Mouse (Mus musculus): ENCODE data around the gene Rps7. TPM values are rescaled to one million over a fixed set of nuclear protein-coding genes. Genes with fewer than 3 reads are reported as not detected.

The Rps7 gene
- polyA plus RNA-seq, 1 experiment from 2014 or later = 369 TPM

DNA sequence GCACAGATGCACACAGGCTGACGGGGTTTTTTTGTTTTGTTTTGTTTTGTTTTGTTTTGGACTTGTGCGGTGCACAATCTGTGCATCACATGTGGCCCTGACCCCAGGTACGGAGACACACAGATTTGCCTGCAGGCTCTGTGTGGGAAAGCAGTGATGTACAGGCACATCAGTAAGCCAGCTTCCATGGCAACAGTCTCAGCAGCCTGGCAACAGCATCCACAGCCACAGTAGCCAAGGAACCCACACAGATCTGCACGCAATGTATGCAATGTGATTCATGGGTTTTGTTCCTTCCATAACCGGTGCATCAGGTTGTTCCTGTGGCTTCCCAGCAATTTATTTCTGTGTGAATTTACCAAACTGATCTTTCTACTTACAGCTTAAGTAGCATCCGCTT lies 47.8 kb downstream of the Rps7 start:
- no peak overlapping the region for H3K9ac ChIP-seq
- no peaks in the 10 kb centered on the region for H3K4me1 ChIP-seq (replicated peaks)
- no peak overlapping the region for H3K27ac ChIP-seq (replicated peaks)
- no peaks in the 10 kb centered on the region for H3K36me3 ChIP-seq (replicated peaks)
- ATAC-seq (ENCODE audit: insufficient read depth) = no peak
- no peak overlapping the region for H3K4me2 ChIP-seq
- H3K4me3 ChIP-seq (replicated peaks) = no peak overlapping the region
- H3K9me3 ChIP-seq (replicated peaks) = no peaks in the 10 kb centered on the region
- peaks cover 18% of the 10 kb centered on the region; the same call in 1 of the 2 replicates for H3K27me3 ChIP-seq
- 63% methylated on average over 6 of the region's 6 CpGs for WGBS (ENCODE audit: insufficient replicate concordance)

- no peaks in the 10 kb centered on the region for H3K9me3 ChIP-seq (replicated peaks)
- WGBS (ENCODE audit: insufficient replicate concordance) = 40% methylated on average over 3 of the region's 3 CpGs
- H3K36me3 ChIP-seq (replicated peaks) = no peaks in the 10 kb centered on the region
- no peak for ATAC-seq (ENCODE audit: insufficient read depth)
- no peaks in the 10 kb centered on the region for H3K4me1 ChIP-seq (replicated peaks)
- 0 out of 2 replicates have a peak, but pooled peaks cover 6% of the 10 kb centered on the region for H3K27me3 ChIP-seq
- H3K27ac ChIP-seq (replicated peaks) = no peak overlapping the region
- H3K9ac ChIP-seq = no peak overlapping the region
- H3K4me2 ChIP-seq = no peak overlapping the region
- no peak overlapping the region for H3K4me3 ChIP-seq (replicated peaks)
These were observed 51.7 kb downstream of the Rps7 start for GRCm38 (mm10) chr12:28584036-28584435.

DNA sequence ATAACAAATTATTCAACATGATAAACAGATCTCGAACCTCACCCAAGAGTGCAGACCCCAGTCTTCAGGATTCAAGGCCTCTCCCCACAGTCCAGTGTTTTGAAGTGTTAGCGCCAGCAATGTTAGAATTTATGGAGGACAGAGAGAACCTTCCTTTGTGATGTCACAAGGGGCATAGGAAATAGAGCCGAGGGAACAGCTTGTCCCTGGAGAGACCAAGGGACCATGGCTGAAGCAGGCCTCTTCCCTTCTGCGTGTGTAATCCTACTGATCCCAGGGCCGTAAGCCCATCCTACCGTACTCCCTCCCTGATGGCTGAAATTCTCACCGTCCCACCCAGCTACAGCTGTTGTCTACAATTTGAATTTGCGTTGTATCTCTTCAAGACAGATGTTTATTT lies 53.3 kb downstream of the Rps7 start, which contains the start of gene Allc:
TSS of gene Allc (minus strand) at position 101 of the 400 bp plus-strand sequence.
- Histone ChIP-seq H3K4me2 (no peak within 1 kb of the TSS), H3K36me3 (replicated peaks) (no peaks in the 10 kb centered on the region), H3K27me3 (no peaks in the 10 kb centered on the region), H3K9ac (no peak within 1 kb of the TSS), H3K4me1 (replicated peaks) (no peaks in the 10 kb centered on the region), H3K27ac (replicated peaks) (no peak within 1 kb of the TSS), H3K4me3 (replicated peaks) (no peak within 1 kb of the TSS), H3K9me3 (replicated peaks) (no peaks in the 10 kb centered on the region)
- ATAC-seq (ENCODE audit: insufficient read depth) = no peak
- 62% methylated on average over 8 of the region's 8 CpGs for WGBS (ENCODE audit: insufficient replicate concordance)

Small RNA genes lying within 50 kb of the gene (microRNA-seq; reads per million reads assigned to microRNA genes)
- gene Mir6937 = not detected

Other genes with a start within 250 kb of the Rps7 start
- 0.08 TPM in 1 of 2 replicates, not detected in the other for gene Dcdc2c, start 83.6 kb downstream of the Rps7 start, polyA plus RNA-seq (2015; fragmentation: Nextera tagmentation; extraction: Ambion mirVana)
- not detected in 2 replicates for gene Allc, start 53.4 kb downstream of the Rps7 start, polyA plus RNA-seq (2015; fragmentation: Nextera tagmentation; extraction: Ambion mirVana)
- 15.6 and 17.8 TPM in 2 replicates for gene Colec11, start 12.6 kb downstream of the Rps7 start, polyA plus RNA-seq (2015; fragmentation: Nextera tagmentation; extraction: Ambion mirVana)
- 10.8 and 11.7 TPM in 2 replicates for gene Rnaseh1, start 13.6 kb upstream of the Rps7 start, polyA plus RNA-seq (2015; fragmentation: Nextera tagmentation; extraction: Ambion mirVana)
- gene Adi1, start 39.3 kb upstream of the Rps7 start, polyA plus RNA-seq (2015; fragmentation: Nextera tagmentation; extraction: Ambion mirVana) = 53.4 and 56.7 TPM in 2 replicates
- gene Trappc12, start 114.5 kb upstream of the Rps7 start, polyA plus RNA-seq (2015; fragmentation: Nextera tagmentation; extraction: Ambion mirVana) = 16.7 and 18.1 TPM in 2 replicates
- 27.1 and 31.7 TPM in 2 replicates for gene Eipr1, start 115.8 kb upstream of the Rps7 start, polyA plus RNA-seq (2015; fragmentation: Nextera tagmentation; extraction: Ambion mirVana)